Mouse (Mus musculus) spleen, embryonic (tissue): ENCODE data around the gene Upb1.
"Not testable (repeated sequence)": the region's sequence is repeated elsewhere in the genome, so short reads cannot be mapped to it uniquely, and the experiment has no call there.

ENCODE experiments used
- CTCF ChIA-PET: fragments of 350-600 bp; sonication (Branson Sonifier 250); formaldehyde crosslinking; loops from one replicate; lab custom pipeline; 2022; lab: Charles Lee

Upb1 gene

DNA sequence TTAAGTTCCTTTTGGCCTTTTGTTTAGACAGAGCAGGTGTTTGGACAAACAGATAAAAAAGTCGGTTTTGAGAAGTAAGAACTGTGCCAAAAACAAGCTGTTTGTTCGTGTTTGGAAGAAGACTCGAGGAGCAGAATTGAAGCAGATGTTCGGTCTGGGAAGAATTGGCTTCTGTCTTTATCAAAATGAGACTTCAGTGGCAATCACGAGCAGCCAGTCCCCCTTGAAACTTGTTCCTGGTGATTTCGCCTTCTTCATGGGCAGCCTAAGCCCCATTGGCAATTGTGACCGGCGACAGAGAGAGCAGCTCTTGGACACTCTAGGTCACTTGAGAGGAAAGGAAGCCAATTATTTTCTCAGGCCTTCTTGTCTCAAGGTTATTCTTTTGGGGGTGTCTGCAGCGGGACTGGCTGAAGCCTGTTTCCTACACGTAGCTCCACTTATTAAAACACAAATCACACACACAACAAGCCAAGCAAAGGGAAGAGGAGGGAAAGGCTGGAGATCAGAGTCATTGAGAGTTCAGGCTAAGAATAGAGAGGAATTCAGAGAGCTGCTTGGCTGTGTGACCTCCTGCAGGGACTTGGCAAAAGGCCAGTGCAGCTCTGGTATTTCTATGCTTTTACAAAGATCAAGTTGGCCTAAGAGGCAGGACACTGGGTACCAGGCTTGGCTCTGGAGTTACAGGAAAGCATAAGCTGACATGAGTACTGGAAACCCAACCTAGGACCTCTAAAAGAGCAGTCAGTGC is 50.3 kb downstream of the Upb1 start:
- CTCF ChIA-PET = interaction anchor here (0.6 kb wide), 1 partner anchor 21 kb away, joined by 3 read pairs; no protein-coding TSS in a partner anchor

DNA sequence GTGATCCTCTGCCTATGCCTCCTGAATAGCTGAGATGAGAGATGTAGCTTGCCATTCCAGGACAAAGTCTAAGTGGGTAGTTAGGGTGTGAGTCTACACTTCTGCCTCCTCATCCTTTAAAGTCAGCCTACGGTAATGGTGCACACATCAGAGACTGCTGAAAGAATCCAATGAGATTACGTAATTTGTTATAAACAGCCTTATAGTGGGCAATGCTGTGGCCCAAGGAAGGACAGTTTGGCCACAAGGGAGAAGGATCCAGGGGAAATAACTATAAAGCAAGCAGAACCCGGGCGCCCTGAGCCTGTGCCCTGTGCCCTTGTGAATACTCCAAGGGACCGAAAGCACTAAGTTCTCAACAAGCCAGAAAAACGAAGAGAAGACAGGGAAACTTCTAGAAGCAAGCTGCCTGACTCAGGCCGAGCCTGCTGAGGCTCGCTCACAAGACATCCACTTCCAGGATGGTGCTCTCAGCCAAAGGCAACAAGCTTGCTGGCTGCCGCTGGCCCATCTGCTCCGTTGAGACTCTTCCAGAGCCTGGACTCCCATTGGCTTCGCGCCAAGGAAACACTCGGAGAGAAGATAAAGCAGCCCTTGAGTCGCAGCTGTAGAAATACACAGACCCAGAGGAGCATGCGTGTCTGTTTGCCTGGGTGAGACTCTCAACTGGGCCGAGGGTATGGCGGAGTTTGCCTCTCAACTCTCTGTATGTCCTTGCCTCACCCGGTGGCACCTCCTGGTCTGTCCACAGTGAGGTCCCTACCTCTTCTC is 55.3 kb downstream of the Upb1 start:
- CTCF ChIA-PET = not testable (repeated sequence)

DNA sequence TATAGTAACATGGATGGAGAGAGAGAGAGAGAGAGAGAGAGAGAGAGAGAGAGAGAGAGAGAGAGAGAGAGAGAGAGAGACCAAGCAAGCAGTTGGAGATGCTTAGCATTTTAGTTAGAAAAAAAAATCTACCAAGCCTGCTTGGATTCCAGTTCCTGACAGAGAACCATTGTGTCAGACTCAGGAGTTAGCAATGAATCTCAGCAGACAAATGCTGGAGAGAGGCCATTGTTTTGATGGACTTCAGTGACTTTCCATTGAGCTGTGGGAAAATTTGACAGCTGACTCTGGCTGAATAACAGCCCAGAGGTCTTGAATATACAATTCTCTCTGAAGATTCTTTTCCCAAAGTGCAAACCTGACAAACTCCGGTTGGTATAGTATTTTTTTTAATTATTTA is 56.9 kb downstream of the Upb1 start:
- CTCF ChIA-PET = no interaction called here

DNA sequence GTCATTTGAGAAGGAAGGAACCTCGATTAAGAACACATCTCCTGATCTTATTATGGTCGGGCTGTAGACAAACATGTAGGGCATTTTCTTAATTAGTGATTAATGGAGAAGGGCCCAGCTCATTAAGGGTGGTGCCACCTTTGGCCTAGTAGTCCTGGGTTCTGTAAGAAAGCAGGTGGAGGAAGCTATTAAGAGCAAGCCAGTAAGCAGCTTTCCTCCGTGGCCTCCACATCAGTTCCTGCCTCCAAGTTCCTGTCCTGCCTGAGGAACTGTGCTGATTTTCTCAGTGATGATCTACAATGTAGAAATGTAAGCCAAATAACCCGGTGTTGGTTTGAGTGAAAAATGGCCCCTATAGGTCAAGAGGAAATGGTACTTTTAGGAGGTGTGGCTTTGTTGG is 57.4 kb downstream of the Upb1 start:
- CTCF ChIA-PET = no interaction called here

DNA sequence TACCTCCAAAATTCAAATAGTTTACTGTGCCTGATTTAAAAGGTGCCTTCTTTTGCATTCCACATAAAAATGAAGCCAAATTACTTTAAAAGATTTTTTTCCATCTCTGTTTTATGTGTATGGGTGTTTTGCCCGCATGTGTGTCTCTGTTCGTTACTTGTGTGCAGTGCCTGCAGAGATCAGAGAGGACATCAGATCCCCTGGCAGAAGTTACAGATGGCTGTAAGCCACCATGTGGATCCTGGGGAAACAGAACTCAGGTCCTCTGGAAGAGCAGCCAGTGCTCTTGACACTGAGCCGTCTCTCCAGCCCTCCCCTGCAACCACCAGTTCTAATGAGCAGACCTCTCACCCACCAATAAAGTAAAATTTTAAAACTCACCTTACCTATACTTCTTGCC is 61.8 kb downstream of the Upb1 start:
- CTCF ChIA-PET = interaction anchor here (0.7 kb wide), 1 partner anchor 279 kb away, joined by 3 read pairs; no protein-coding TSS in a partner anchor

DNA sequence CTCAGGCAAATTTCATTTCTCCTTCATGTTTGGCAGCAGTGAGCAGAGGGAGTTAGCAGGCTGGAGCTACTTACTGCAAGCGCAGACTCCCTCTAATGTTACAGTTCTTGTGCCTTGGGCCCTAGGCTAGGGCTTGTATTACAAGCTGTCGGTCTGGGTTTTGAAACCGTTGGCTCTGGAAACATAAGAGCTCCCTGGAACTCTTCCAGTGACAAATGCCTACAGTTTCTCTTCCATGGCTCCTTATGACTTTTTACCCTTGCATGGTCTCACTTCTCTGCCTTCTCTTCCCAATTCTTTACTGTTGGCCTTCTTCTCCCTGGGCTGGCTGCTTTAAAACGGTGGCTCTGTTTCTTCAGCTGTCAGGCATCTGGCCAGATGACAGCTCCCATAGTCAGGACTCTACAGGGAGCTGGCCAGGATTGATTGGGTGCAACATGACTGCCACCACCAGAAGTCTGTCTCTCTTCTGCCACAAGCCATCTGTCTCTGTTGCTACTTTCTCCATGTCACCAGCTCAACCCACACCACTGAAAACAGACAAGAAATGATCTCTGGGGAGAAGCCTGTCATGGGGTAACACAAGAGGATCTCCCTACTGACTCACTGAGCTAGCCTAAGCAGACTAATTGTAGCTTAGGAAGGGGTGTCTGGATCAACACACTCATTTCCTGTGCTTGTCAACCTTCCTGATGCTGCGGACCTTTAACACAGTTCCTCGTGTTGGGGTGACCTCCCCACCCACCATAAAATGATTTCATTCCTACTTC is 65.1 kb downstream of the Upb1 start:
- CTCF ChIA-PET = no interaction called here

DNA sequence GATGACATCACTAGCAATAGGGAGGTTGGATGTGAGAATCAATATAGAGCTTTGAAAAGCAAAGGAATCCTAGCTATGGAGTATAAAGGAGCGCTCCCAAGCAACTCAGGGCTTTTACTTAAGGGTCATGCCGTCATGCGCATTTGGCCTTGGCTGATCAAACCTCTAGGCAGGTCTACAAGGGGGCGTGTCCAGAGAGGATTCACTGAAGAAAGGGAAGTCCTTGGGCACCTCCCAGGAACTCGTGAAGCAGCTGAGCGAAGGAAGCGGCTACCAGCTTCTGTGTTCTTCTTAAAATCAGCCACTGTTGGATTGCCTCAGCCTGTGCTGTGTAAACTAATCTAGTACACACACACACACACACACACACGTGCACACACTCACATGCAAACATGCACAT is 72.5 kb downstream of the Upb1 start:
- CTCF ChIA-PET = interaction anchor here (0.7 kb wide), 1 partner anchor 13 kb away, joined by 3 read pairs; no protein-coding TSS in a partner anchor

DNA sequence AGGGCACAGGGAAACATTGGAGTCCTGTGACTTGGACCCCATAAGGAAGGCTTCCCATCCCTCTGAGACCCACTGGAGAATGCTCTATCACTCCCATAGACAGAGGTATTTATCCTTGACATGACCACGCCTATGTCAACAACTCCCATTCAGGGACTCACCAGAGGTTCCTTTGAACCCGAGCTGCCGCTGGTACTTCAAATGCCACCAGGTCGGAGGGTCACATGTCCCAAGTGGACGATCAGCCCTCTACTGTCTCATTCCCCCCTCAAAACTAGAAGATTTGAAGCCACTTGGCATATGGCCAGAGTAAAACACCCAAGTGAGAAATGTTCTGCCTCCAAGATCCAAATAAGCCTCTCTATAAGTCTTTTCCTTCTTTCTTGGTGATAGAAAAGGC is 73.7 kb downstream of the Upb1 start:
- CTCF ChIA-PET = interaction anchor here (0.5 kb wide), 1 partner anchor 72 kb away, joined by 3 read pairs; no protein-coding TSS in a partner anchor

DNA sequence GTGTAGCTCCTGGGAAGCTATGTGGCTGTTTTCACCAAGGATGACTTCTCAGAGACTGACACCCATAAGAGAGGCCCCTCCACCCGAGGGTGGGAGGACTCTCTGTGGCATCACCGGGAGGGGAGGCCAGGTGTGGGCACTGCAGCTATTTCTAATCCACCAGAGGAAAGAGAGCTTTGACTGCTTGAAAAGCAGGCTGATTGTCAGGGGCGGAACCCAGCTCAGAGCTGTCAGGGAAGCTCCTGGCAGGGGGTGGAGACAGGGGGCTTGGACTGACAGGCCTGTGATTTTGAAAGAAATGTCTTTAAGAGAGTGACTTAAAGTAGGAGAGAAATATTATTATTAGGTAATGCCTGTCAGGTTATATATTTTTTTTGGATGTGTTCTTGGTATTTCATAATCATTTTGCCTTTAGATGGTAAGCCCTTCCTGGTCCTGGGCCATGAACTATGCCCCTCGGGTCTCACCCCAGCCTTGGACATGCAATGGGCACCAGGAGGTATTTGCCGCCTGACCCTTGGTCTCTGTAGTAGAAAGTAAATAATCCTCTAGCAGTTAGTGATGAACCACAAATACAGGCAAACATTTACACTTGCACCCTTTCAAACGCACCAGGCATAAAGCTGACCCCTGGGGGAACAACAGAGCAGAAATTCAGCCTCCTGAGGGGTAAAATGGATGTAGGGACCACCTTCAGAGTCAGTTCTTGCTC is 74.4 kb downstream of the Upb1 start:
- CTCF ChIA-PET = not testable (repeated sequence)

DNA sequence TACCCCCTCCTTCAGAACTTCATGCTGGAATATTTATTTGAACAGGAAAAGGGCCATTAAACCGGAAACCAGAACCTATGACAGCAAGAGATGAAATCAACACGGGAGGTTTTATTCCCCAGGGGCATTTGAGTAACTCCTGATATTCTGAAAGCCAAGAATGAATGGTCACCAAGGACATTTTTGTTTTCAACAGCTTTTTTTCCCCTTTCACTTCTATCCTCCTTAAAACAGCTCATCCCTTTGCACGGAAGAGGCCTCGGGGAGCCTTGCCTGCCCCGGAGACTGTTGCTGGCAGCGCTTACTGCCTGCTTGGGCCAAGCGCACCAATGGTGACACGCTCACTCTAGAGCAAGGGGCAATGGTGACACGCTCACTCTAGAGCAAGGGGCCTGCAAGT is 76.1 kb downstream of the Upb1 start:
- CTCF ChIA-PET = interaction anchor here (0.7 kb wide), 1 partner anchor 193 kb away, joined by 3 read pairs; no protein-coding TSS in a partner anchor

DNA sequence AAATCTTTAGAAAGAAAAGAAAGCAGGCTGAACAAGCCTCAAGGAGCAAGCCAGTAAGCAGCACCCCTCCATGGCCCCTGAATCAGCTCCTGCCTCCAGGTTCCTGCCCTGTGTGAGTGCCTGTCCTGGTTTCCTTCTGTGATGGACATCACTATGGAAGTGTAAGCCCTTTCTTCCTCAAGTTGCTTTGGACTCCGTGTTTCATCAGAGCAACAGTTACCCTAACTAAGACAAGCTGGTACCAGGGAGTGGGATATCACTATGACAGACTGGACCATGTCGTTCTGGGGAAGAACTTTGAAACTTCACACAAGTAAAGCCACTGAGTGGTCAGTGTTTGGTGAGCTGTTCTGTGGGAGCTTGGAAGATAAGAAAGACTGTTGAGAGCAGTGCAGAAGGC is 79.0 kb downstream of the Upb1 start:
- CTCF ChIA-PET = no interaction called here

DNA sequence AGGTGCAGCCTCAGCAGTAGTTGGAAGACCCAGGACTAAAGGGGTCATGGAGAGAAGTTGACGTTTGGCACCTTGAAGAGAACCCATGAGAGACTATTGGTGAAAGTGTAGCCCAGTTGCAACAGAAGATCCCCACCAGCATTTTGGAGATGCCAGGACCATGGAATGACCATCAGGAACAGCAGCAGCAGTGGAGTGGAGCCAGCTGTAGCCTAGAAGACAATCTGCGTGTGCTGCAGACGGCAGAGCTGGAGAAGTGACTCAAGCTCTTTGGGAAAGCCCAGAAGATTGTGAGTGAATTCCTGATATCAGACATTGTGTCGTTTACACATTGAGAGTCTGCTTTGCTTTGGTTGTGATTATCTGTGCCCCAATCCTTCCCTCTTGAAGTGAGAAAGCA is 80.8 kb downstream of the Upb1 start:
- CTCF ChIA-PET = no interaction called here

DNA sequence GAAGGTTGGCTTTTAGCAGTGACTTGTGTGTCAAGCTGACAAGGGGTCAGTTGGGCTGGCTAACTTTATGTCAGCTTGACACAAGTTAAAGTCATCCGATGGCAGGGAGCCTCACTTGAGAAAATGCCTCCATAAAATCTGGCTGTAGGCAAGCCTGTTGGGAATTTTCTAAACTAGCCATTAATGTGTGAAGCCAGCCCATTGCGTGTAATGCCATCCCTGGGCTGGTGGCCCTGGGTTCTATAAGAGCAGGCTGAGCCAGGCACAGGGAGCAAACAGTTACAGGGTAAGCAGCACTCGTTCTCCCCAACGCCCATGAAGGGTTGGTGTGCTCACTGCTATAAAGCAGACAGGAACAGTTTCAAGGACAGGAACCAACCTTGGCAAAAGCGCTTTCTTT is 81.4 kb downstream of the Upb1 start:
- CTCF ChIA-PET = no interaction called here

DNA sequence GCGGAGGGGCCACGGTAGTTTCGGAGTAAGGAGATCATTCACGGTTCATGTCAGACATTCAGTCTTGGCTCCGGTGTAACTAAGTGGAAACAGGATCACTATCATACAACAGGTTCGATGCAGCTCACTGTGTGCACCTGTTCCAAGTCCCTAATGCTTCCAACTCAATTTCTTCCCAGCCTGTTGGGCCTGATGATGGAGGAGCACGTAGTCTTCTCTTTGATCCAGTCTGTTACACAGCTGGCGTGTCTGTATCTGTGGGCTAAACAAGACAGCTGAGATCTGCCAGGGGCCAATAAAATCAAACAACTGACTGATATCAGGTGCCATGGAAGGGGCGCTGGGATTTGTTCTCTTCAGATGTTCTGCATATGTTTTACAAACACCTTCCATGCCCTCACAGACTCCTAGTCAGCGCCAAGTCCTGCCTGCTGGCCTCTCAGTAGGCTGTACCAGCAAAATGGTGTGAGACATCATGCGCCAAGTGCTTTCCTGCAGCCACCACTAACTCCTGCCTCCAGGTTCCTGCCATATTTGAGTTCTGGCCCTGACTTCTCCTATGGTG is 82.1 kb downstream of the Upb1 start:
- CTCF ChIA-PET = no interaction called here

DNA sequence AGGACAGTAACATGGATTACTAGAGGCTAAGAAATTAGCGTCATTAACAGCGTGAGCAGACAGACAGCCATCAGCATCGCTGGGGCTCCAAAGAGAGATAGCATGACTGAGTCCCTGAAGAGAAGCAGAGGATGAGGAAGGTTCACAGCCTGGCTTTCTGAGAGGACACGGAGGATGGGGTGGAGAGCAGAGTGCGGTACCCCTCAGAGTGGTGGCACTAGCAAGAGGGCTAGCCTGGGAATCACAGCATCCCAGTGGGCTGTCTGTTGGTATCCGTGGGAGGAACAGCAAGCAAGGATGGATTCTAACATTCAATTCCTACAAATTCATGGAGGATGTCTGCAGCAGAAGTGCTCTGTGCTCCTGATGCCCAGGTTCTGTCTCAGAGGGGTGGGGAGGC is 83.2 kb downstream of the Upb1 start:
- CTCF ChIA-PET = no interaction called here

DNA sequence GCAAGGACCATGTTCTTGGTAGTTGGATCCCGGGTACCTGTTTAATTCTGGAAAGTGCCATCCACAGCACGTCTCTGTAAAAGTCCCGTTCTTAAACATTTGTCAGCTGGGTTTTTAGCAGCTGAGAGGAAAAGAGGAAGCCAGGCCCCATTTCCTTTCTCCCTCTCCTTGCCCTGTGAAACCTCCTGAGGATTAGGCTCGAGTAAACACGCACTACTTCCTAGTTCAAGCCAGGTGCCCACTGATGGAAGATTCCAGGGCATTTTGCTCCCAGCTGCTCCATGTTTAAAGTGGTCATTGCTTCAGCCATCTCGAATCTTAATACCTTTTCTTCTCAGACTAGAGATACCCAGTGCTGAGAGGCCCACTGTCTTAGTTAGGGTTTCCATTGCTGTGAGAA is 83.9 kb downstream of the Upb1 start:
- CTCF ChIA-PET = interaction anchor here (0.9 kb wide), 1 partner anchor 55 kb away, joined by 6 read pairs; no protein-coding TSS in a partner anchor

DNA sequence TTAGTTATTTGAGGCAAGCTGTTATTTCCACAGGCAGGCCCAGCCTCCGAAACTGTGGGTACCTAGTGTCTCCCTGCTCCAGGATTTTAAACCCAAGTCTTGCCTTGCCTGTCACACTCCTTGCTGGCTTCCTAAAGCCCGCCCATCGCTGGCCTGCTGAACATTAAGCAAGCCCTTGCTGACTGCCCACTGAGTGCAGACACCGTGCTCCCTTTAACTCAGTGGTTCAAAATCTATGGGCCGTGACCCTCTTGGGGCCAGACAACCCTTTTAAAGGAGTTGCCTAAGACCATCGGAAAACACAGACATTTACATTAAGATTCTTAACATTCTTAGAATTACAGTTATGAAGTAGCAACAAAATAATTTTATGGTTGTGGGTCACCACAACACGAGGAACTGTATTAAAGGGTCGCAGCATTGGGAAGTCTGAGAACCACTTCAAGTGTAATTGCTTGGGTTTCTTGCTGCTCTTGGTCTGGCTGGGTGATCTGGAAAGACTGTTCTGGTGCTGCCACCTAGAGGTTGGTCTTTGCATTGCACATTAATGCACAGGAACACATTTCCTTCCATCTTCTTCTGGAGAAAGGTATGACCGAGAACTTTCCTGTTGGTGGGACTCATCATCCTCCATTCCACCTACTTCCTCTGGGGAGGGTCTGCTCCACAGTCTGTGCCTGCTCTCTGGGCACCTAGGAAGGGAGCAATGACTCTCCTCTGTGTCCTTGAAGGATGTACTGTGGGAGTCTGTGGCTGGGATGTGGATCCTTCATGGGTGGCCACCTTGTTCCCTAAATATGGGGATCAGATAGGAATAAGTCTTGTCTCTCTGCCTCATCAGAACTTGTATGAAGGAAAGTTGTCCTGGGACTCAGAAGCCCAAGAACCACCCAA is 85.4 kb downstream of the Upb1 start:
- CTCF ChIA-PET = no interaction called here

DNA sequence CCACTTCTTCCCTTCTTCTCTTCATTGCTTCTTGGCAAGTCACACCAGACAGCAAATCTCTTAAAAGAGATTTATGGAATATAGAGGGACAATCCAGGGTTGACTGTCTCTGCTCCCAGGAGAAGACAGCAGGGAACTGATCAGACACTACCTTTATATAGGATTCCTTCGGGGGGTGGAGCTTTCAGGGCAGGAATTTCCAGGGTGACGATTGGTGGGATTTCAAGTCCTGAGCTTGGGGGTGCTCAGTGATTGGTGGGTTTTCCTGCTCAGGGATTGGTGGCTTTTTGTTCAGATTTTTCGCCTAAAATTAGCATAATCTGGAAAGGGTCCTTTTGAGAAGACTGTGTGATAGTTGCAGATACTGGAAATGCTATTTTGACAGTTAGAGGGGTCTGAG is 86.2 kb downstream of the Upb1 start:
- CTCF ChIA-PET = no interaction called here

DNA sequence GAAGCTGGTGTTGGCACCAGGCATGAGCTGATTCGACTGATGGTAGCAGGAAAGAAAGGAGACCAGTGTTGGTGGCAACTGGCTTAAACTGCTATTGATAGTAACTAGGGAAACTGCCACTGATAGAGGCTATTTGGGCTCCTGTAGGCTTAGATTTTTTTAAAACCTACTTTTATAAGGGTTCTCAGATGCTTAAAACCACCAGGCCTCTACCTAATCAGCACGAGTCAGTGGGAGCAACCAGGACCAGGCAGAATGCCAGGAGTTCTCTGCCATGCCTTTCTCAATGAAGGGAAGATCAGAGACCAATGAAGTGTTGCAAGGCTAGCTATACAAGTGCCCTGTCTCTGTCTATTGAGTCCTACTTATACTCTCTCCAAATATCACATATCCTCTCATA is 88.6 kb downstream of the Upb1 start:
- CTCF ChIA-PET = interaction anchor here (0.6 kb wide), 1 partner anchor 16 kb away, joined by 9 read pairs; no protein-coding TSS in a partner anchor

DNA sequence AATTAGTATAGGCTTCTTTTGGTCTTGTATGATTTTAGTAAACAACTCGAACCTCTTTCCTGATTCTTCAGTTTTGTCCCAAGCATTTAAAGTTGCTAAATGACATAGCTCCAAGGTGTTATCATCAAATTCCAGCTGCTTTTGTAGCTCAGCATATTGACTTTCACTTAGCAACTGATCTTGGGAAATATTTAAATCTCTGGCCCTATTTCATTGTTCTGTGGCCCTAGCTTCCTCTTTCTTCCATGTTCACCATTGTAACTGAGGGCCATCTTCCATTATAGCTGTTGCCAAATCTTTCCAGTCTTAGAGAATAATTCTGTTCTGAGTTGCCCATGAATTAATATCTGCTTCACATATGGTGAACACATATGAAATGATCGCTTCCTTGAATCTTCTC is 89.8 kb downstream of the Upb1 start:
- CTCF ChIA-PET = interaction anchor here (0.6 to 0.8 kb wide), 2 partner anchors 10 to 191 kb away, joined by 7 read pairs; no protein-coding TSS in a partner anchor
